Mouse (Mus musculus) neutrophil, adult 5-6 weeks (primary cell): ENCODE data around the gene Ocel1. TPM values are rescaled to one million over a fixed set of nuclear protein-coding genes. Genes with fewer than 3 reads are reported as not detected.
"Not testable (repeated sequence)": the region's sequence is repeated elsewhere in the genome, so short reads cannot be mapped to it uniquely, and the experiment has no call there.

ENCODE experiments used
- ATAC-seq: fragments of 151-379, 151-347 bp; 2 replicates; pipeline ENCODE4 v1.8.0; 2017; ENCODE audit warnings: mild to moderate bottlenecking, moderate TSS enrichment; ENCODE audit not compliant: insufficient number of reproducible peaks, poor library complexity, low FRiP score, severe bottlenecking; ENCODE audit errors: extremely low read depth
- total RNA-seq: library from RNA; stranded (forward); fragments of 200-1000 nt; gene quantifications from 2 replicates; pipeline ENCODE4 v1.2.3, GENCODE M21; 2017

Ocel1 gene
- 31.3 and 46.7 TPM in 2 replicates for total RNA-seq

GRCm38 (mm10) chr8:71371236-71371848 lies at the start of gene Ocel1:
Gene Ocel1 (plus strand): TSS chr8:71371298.
- ATAC-seq: peak; percentile 72

GRCm38 (mm10) chr8:71322939-71323338 lies 48.2 kb upstream of the Ocel1 start:
- no peak for ATAC-seq

- ATAC-seq: peak; percentile 76
Measured at GRCm38 (mm10) chr8:71324848-71325247, 46.2 kb upstream of the Ocel1 start.

DNA sequence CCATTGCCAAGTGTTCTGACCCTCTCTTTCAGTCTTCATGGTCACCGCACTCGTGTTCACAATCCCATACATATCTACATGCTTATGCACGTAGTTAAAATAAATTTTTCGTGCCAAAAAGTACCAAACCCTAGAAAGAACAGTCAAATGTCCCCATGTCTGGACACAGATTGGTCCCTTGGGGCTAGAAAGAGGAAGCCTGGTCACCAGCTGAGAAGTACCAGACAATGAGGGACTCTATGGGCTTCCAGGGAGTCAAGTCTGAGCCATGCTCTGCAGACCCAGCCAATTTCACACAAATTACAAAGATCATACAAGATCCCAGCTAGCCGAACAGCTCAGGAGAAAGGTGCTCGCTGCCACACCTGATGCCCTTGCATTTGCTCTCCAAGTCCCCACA lies 33.3 kb upstream of the Ocel1 start:
- ATAC-seq: not testable (repeated sequence)

GRCm38 (mm10) chr8:71340625-71341024 lies 30.5 kb upstream of the Ocel1 start:
- no peak for ATAC-seq

GRCm38 (mm10) chr8:71346581-71346980 lies 24.5 kb upstream of the Ocel1 start:
- ATAC-seq: no peak

- ATAC-seq: no peak
Measured at GRCm38 (mm10) chr8:71351117-71351516, 20.0 kb upstream of the Ocel1 start.

- ATAC-seq: no peak
Measured at GRCm38 (mm10) chr8:71351520-71351919, 19.6 kb upstream of the Ocel1 start.

DNA sequence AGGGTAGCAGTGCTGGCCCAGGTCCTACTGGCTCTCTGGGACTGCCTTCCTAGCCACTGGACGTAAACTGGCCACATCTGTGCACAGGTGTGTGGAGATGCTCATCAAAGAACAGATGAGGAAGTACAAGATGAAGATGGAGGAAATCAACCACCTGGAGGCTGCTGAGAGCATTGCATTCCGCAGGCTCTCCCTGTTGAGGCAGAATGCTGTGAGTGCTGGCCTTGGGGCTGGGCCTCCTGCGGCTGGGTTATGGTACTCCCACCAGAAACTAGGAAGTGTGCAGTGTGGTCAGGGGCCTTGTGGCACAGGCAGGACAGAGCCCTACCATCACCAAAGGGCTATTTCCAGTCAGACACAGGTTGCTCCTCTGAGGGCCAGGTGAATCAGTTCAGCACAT lies 13.1 kb upstream of the Ocel1 start:
- ATAC-seq: no peak

GRCm38 (mm10) chr8:71366771-71367528 lies 4.1 kb upstream of the Ocel1 start, which contains the start of gene Use1:
Gene Use1 (plus strand): TSS chr8:71366848.
- peak; percentile 74 for ATAC-seq

- no peak for ATAC-seq
Measured at GRCm38 (mm10) chr8:71367529-71368176, 3.4 kb upstream of the Ocel1 start.

GRCm38 (mm10) chr8:71368366-71368765 lies 2.7 kb upstream of the Ocel1 start:
- ATAC-seq: no peak

DNA sequence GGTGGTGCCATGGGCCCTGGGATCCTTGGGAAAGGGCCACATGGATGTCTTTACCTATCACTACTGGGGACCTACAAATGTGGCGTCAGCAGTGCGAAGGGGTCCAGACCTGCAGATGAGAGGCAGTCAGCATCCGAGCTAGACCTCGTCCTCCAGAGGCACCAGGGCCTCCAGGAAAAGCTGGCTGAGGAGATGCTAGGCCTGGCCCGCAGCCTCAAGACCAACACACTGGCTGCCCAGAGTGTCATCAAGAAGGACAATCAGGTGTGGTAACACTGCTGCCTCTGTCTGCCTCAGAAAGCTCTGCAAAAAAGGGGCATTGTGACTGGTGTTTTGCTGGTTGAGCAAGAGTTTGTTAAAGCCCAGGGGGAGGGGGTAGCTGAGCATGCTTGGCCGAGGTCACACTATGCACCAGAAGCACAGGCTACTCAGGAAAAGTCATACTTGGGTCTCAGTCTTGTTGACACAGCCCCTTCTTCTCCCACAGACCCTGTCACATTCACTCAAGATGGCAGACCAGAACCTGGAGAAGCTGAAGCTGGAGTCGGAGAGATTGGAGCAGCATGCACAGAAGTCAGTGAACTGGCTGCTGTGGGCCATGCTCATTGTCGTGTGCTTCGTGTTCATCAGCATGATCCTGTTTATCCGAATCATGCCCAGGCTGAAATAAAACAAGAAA lies 1.9 kb upstream of the Ocel1 start:
- no peak for ATAC-seq

DNA sequence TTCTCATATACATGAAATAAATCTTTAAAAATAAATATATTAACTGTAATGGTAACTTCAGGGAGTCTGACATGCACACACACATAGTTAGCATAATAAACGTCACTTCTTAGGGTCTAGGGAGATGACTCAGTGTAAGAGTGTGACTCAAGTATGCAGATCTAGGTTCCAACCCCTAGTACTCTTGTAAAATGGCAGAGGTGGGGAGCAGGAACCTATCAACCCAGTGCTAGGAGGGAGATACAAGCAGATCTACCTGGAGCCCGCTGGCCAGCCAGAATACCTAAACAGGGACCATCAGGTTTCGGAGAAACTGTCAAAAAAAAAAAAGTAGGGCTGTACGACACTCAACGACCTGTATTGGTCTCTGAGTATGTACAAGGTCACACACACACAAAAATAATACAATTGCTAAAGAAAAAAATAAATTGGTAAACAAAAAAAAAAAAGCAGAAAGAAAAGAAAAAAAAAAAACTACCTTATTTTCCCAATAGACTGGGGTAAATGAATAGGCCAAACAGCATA lies 325 bp upstream of the Ocel1 start:
- ATAC-seq: no peak

GRCm38 (mm10) chr8:71372427-71372826 lies 1.3 kb downstream of the Ocel1 start:
- ATAC-seq: no peak

DNA sequence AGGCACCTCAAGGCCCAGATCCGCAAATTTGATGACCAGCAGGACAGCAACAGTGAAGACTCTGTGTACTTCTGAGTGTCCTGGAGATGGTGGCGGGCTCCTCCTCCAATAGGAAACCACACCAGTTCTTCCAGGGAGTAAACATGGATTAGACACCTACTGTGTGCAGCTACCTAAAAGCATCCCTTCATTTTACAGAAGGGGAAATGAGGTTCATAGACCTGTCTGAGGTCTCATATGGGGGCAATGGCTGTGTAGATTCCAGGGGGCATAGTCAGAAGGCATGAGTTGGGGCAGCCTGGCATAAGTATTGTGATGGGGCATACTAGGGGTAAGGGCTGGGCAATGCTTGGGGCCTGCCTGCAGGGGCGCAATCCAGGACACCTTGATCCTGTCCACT lies 1.9 kb downstream of the Ocel1 start:
- no peak for ATAC-seq

GRCm38 (mm10) chr8:71374616-71375206 lies 3.6 kb downstream of the Ocel1 start:
- ATAC-seq: no peak

- peak; percentile 42 for ATAC-seq
Measured at GRCm38 (mm10) chr8:71375581-71376422, 4.7 kb downstream of the Ocel1 start.
